Mouse (Mus musculus) lung, adult 2 months (tissue): ENCODE results near the gene Hpse.

Experiments used
- CTCF ChIP-seq: fragments of 200-500 bp; IDR thresholded peaks from 2 replicates; pipeline ENCODE4 v1.5.1; 2011; ENCODE audit warnings: mild to moderate bottlenecking, low read length, control low read depth; ENCODE audit not compliant: insufficient read depth
- POLR2A ChIP-seq: fragments of 200-500 bp; IDR thresholded peaks from 2 replicates; pipeline ENCODE4 v1.6.1; 2011; ENCODE audit warnings: low read depth, mild to moderate bottlenecking, control low read depth, low read length, borderline replicate concordance; ENCODE audit errors: extremely low read depth

DNA sequence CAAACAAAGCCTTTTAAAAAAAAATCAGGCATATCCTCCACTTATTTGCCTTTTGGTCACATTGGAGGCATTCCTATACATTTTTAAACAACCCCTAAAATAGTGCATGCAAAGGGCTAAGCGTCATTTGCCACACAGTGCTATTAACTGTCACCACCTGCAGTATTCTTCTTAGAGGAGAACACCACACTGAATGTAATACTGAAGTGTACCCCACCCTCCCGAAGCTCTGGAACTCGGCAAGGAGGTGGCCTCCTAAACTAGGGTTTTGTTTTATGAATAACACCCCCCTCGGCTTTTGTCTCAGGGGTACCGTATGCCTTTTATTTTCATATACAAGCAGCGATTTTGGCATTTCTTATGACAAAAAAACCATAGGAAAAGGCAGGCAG, 39.0 kb downstream of the Hpse start:
- TF ChIP-seq CTCF (no peak), POLR2A (no peak)
